Mouse (Mus musculus) CH12.LX (cell line): ENCODE measurements around the gene Samsn1.

Experiments
- CTCF ChIP-seq, 2 experiments: IDR thresholded peaks in 1 of 2; conservative IDR thresholded peaks in 1 of 2; 2 replicates each; pipeline ENCODE4 v1.5.1; 2011 to 2012; ENCODE audit warnings: low read depth in 2 of 2, low read length in 2 of 2, improper control_type of control experiment in 1 of 2, inconsistent platforms in 1 of 2, mild to moderate bottlenecking in 1 of 2, moderate library complexity in 1 of 2
- PAX5 ChIP-seq: IDR thresholded peaks from 2 replicates; pipeline ENCODE4 v1.6.1; 2012; ENCODE audit warnings: low read length, inconsistent platforms, mixed read lengths
- SIN3A ChIP-seq: IDR thresholded peaks from 2 replicates; pipeline ENCODE4 v1.6.1; 2012; ENCODE audit warnings: low read length, improper control_type of control experiment, inconsistent platforms

DNA sequence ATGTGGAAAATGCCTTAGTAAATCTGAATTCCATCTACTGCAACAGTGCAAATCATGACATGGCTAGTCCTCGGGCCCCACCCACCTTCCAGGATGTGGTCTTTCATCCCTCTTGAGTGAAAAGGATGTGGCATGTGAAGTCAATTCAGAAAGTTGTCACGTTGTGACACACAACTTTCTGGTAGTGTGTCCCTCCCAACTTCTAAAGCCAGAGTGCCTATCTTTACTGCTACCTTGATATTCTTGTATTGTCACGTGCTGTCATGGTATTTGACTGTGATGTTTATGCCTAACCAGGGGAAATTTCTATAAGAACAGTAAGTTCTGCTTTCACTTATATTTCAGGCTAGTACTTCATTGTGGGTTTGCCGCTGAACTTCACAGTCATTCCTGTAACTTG is 101.2 kb downstream of the Samsn1 start:
- TF ChIP-seq PAX5 (no peak), CTCF (conservative IDR thresholded peaks at IDR 0.05 in 1 of 2, IDR thresholded peaks at IDR 0.05 in 1 of 2; ENCODE audit: low read depth in 2 of 2, low read length in 2 of 2) (no peak), SIN3A (no peak)
